Mouse (Mus musculus): ENCODE measurements at regions not wholly inside any gene's neighbourhood (a gene's known extent, or its start where the extent isn't known, plus 50 kb on each side); places are given as distances from the start of the nearest gene placed in this dataset.

DNA sequence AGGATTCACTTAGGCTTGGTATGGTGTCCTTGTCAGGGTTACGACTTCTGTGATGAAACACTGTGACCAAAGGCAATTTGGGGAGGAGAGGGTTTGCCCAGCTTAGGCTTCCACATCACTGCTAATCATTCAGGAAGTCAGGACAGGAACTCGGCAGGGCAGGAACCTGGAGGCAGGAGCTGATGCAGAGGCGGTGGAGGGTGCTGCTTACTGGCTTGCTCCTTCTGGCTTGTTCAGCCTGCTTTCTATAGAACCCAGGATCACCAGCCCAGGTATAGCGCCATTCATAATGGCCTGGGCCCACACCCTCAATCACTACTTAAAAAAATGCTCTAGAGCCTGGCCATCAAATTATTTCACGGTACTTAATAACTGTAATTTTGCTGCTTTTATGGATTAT lies 89.6 kb upstream of the Zfp366 start:
- WGBS, result 91% methylated on average over 5 of the region's 5 CpGs
- no peak overlapping the region for H3K4me3 ChIP-seq
- H3K27me3 ChIP-seq (replicated peaks), result no peaks in the 10 kb centered on the region
- ATAC-seq (ENCODE audit: low FRiP score, low read depth), result no peak
- no peak overlapping the region for H3K9ac ChIP-seq
- no peaks in the 10 kb centered on the region for H3K36me3 ChIP-seq
- H3K9me3 ChIP-seq, result no peaks in the 10 kb centered on the region
- peaks cover 24% of the 10 kb centered on the region for H3K4me1 ChIP-seq
- no peak overlapping the region for H3K4me2 ChIP-seq (replicated peaks)
- no peak overlapping the region for H3K27ac ChIP-seq

DNA sequence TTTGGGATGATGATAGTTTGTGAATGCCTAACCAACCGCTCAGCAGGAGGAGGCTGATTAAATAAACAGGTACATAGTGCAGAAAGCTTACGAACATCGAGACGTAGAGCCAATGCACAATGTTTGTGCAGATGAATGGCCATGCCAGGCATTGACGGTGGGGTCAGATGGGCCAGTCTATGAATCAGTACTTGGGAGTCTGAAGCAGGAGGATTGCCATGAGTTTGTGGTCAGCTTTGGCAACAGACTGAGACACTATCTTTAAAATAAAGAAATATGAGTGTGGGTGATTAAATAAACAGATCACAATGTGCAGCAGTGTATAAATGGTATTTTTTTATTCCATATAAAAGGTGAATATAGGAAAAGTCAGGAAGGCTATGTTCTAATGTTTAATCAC lies 90.4 kb upstream of the Zfp366 start:
- Histone ChIP-seq H3K9me3 (no peaks in the 10 kb centered on the region), H3K4me2 (replicated peaks) (no peak overlapping the region), H3K9ac (no peak overlapping the region), H3K27ac (no peak overlapping the region), H3K4me1 (peaks cover 17% of the 10 kb centered on the region), H3K36me3 (no peaks in the 10 kb centered on the region), H3K27me3 (replicated peaks) (no peaks in the 10 kb centered on the region), H3K4me3 (no peak overlapping the region)
- ATAC-seq (ENCODE audit: low FRiP score, low read depth), result no peak
- WGBS, result 82% methylated on average over 5 of the region's 5 CpGs

DNA sequence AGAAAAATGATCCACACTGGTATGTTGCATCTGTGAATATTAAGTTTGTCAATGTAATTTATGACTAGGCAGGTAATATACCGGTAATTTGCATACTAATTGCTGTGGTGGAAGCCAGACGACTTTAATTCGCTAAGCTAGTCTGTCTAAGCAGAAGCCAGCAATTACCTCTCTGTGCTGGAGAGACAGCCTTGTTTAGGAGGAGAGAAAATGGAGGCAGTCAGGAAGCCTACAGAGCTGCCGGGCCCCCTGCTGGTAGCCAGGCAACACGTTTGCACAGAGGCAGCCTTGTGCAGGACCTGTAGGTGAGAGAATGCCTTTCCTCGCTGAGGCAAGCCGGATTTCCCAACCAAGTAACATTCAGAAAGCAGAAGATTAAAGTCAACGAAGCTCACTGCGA lies 91.4 kb upstream of the Zfp366 start:
- ATAC-seq (ENCODE audit: low FRiP score, low read depth), result peak; percentile 90
- peak overlapping the region; percentile 22; the same call in 1 of the 2 replicates for H3K4me2 ChIP-seq (replicated peaks)
- whole genome bisulfite sequencing, result 14% methylated on average over 9 of the region's 9 CpGs
- H3K36me3 ChIP-seq, result no peaks in the 10 kb centered on the region
- H3K9me3 ChIP-seq, result no peaks in the 10 kb centered on the region
- no peaks in the 10 kb centered on the region for H3K27me3 ChIP-seq (replicated peaks)
- no peak overlapping the region for H3K9ac ChIP-seq
- no peak overlapping the region for H3K27ac ChIP-seq
- peaks cover 17% of the 10 kb centered on the region for H3K4me1 ChIP-seq
- no peak overlapping the region for H3K4me3 ChIP-seq

DNA sequence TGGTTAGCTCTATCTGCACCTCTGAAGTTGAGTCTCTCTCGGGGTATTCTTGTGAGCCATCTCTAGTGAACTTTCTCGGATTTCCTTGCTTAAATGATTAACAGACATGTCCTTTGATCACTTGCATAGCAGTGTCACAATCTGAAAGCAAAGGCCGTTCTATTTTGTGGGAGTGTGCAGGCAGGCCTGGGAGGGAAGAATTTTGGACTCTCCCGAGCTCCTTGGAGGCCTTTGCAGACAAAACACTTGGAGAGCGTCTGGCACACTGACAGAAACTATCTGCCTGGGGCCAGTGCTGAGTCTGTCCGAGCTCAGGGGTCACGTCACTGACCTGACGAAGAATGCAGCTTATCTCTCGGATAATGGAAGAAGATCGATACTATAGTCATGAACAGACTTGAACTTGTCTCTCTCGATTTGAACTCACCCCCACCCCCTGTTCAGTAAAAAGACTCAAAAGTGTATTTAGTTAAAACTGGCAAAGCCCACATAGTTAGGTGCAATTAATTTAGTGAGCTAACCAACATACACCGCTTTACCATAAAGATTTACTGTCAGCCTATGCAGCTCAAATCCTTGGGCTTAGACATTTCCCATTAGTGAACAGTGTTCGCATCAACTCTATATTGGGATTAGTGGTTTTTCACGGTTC lies 92.2 kb upstream of the Zfp366 start:
- 38% methylated on average over 14 of the region's 14 CpGs for WGBS
- H3K9me3 ChIP-seq, result no peaks in the 10 kb centered on the region
- no peak overlapping the region for H3K27ac ChIP-seq

DNA sequence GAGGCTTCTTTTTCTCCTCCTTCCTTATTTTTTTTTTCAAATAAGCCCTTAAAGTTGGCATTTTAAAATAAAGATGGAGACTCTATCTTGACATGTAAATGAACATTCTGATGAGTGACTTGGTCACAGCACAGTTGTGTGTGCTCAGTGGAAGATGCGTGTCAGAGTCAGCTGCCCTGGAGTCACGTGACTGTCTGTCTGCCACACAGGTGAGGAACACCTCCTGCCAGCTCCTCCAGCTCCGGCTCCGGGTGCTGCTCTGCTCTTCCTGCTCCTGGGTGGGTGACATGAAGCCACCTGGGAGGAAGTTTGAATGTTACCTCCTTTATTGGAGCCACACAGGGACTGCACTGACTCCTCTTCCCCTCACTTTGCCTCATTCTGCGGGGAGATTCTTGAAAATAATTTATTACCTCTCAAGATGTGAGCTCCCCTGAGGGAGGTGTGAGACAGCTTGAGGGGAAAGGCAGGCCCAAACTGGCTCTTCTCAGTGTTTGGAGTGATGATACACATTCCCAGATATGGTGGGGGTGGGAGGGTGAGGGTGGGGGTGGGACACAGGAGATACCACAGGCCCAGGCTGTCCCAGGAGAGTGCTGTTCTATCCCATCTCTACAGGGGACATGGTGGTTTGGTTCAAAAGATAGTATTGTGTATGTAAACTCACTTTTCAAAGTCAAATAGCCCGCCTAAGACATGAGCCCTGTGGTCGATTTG lies 92.9 kb upstream of the Zfp366 start:
- Histone ChIP-seq H3K27ac (no peak overlapping the region), H3K4me1 (peaks cover 17% of the 10 kb centered on the region), H3K9me3 (no peaks in the 10 kb centered on the region), H3K4me3 (no peak overlapping the region), H3K27me3 (replicated peaks) (no peaks in the 10 kb centered on the region), H3K4me2 (replicated peaks) (no peak overlapping the region), H3K36me3 (no peaks in the 10 kb centered on the region), H3K9ac (no peak overlapping the region)
- WGBS, result 65% methylated on average over 7 of the region's 7 CpGs
- ATAC-seq (ENCODE audit: low FRiP score, low read depth), result no peak

More for the DNA sequence above, 92.2 kb upstream of the Zfp366 start:
- H3K27me3 ChIP-seq (replicated peaks), result no peaks in the 10 kb centered on the region
- H3K9ac ChIP-seq, result no peak overlapping the region
- peaks cover 17% of the 10 kb centered on the region for H3K4me1 ChIP-seq
- H3K4me2 ChIP-seq (replicated peaks), result no peak overlapping the region
- no peaks in the 10 kb centered on the region for H3K36me3 ChIP-seq
- H3K4me3 ChIP-seq, result no peak overlapping the region
- no peak for ATAC-seq (ENCODE audit: low FRiP score, low read depth)

DNA sequence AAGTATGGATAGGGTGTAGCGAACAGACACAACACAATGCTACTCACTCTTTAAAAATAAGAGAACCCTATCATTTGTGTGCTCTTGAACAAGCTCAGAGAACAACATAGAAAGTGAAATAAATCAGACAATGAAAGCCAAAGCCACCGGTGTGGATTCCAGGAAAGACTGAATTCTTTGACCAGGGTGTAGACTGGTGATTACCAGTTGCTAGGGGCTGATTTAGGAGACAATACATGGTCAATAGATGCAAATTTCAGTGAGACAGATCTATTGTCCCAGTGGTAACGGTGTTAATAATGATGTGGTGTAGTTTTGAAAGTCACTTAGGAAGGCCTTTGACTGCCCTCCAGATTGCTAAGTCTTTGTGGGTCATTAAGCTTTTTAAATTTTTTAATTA lies 94.3 kb upstream of the Zfp366 start:
- no peak for ATAC-seq (ENCODE audit: low FRiP score, low read depth)
- WGBS, result 34% methylated on average over 3 of the region's 3 CpGs
- H3K36me3 ChIP-seq, result no peaks in the 10 kb centered on the region
- H3K9me3 ChIP-seq, result no peaks in the 10 kb centered on the region
- no peaks in the 10 kb centered on the region for H3K27me3 ChIP-seq (replicated peaks)
- H3K4me3 ChIP-seq, result no peak overlapping the region
- no peak overlapping the region for H3K27ac ChIP-seq
- H3K9ac ChIP-seq, result no peak overlapping the region
- peaks cover 17% of the 10 kb centered on the region for H3K4me1 ChIP-seq
- no peak overlapping the region for H3K4me2 ChIP-seq (replicated peaks)

DNA sequence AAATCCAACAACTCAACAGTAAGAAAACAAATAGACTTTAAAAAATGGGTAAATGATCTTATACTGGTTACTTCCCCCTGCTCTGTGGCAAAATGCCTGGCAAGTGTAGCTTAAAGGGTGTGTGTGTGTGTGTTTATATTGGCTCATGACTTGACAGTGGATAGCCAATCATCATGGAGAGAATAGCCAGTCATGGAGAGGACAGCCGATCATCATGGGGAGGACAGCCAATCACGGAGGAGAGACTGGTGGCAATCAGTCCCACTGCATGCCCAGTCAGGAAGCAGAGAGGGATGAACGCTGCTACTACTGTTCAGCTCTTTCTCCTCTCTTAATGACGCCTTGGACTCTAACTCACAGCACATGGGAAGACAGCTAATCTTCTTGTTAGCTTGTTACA lies 96.3 kb upstream of the Zfp366 start:
- Histone ChIP-seq H3K4me2 (replicated peaks) (no peak overlapping the region), H3K27me3 (replicated peaks) (no peaks in the 10 kb centered on the region), H3K4me3 (no peak overlapping the region), H3K9me3 (no peaks in the 10 kb centered on the region), H3K4me1 (peaks cover 11% of the 10 kb centered on the region), H3K36me3 (no peaks in the 10 kb centered on the region), H3K27ac (no peak overlapping the region), H3K9ac (no peak overlapping the region)
- ATAC-seq (ENCODE audit: low FRiP score, low read depth), result no peak
- 94% methylated on average over 4 of the region's 4 CpGs for WGBS

DNA sequence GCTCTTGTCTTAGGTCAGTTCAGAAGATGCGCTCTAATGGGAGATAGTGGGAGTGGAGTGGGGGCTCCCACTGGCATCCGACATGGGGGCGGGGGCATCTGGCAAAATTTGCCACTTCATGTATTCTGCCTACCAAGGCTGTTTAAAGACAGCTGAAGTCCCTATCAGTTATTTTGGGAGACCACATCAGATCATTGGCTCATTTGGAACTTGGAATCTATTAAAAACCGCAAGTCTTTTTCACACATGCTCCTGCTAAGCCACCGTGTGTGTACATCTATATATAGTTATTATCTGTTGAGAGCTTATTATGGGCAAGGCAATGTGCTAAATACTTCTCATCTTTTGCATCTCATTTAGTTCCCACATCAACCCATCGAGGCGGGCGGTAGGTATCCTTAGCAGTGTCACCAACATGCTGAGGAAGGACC lies 95.0 kb upstream of the 1700024P04Rik start:
- Histone ChIP-seq H3K4me2 (replicated peaks) (no peak overlapping the region), H3K36me3 (no peaks in the 10 kb centered on the region), H3K4me1 (no peaks in the 10 kb centered on the region), H3K27ac (no peak overlapping the region), H3K9me3 (no peaks in the 10 kb centered on the region), H3K4me3 (no peak overlapping the region), H3K27me3 (replicated peaks) (no peaks in the 10 kb centered on the region), H3K9ac (no peak overlapping the region)
- no peak for ATAC-seq (ENCODE audit: low FRiP score, low read depth)
- 93% methylated on average over 8 of the region's 8 CpGs for WGBS

DNA sequence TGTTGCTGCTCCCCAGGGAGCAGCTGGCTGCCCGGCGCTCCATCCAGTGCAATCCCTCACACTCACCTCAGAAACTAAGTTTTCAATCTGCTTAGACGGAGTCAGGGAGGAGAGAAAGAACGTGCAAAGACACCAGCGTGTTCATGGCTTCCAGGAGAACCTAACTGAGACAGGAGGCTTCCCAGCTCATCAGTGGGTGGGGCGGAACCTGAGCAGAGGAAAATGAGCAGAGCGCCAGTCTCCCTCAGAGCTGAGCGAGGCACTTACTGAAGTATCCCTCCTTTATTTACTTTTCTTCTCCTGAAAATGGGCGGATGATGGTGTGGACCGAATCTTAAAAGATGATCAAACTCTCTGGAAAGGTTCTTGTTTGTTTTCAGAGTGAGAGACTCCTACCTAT lies 94.3 kb upstream of the 1700024P04Rik start:
- Histone ChIP-seq H3K4me2 (replicated peaks) (no peak overlapping the region), H3K4me3 (no peak overlapping the region)
- no peak for ATAC-seq (ENCODE audit: low FRiP score, low read depth)

DNA sequence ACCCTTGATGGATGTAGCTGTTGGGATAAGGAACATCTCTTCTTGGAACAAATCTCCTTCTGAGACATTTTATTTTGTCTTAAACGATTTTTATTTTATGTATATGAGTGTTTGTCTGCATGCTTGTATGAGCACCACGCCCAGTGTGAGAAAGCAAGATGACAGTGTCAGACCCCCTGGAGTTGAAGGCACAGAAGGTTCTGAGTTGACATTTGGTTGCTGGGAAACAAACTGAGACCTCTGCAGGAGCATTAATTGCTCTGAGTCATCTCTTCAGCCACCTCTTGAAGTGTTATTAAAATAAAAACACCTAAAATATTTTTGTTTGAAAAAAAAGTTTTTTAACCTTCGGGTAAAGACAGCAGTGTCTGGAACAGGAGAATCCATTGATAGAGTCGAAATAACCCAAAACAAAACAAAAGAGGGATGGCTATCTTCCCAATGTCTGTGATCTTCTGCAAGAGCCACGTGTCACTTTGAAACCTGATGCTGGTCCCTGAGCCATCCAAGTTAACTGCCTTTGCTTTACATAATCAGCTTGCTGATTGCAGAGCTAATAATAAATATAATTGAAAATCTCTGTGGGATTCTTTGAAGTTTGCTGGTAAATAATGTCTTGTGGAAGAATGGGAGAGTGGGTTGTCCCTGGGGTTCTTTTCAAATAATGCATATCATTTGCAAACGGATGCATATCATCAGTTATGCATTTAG lies 92.8 kb upstream of the 1700024P04Rik start:
- Histone ChIP-seq H3K9ac (no peak overlapping the region), H3K9me3 (no peaks in the 10 kb centered on the region), H3K4me2 (replicated peaks) (no peak overlapping the region), H3K4me1 (no peaks in the 10 kb centered on the region), H3K27ac (no peak overlapping the region), H3K27me3 (replicated peaks) (no peaks in the 10 kb centered on the region), H3K36me3 (no peaks in the 10 kb centered on the region), H3K4me3 (no peak overlapping the region)
- no peak for ATAC-seq (ENCODE audit: low FRiP score, low read depth)
- 62% methylated on average over 6 of the region's 6 CpGs for WGBS

More for the DNA sequence above, 94.3 kb upstream of the 1700024P04Rik start:
- no peak overlapping the region for H3K9ac ChIP-seq
- no peaks in the 10 kb centered on the region for H3K4me1 ChIP-seq
- no peaks in the 10 kb centered on the region for H3K36me3 ChIP-seq
- H3K27ac ChIP-seq, result no peak overlapping the region
- no peaks in the 10 kb centered on the region for H3K9me3 ChIP-seq
- 89% methylated on average over 10 of the region's 10 CpGs for WGBS
- no peaks in the 10 kb centered on the region for H3K27me3 ChIP-seq (replicated peaks)

DNA sequence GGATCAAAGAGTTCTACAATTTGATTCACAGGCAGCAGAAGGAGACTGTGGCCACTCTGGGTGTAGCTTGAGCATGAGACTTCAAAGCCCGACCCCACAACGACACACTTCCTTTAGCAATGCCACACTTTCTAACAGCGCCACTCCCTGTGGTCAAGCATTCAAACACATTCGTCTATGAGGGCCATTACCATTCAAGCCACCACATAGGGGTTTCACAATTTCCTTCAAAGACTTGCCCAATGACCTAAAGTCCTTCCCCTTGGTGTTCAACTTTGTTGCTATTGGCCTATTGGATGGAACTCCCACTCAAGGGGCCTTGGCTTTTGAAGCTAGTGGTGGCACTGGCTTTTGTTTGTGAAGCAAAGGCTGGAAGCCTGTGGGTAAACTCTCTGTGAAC lies 91.1 kb upstream of the 1700024P04Rik start:
- no peaks in the 10 kb centered on the region for H3K27me3 ChIP-seq (replicated peaks)
- no peak overlapping the region for H3K4me3 ChIP-seq
- no peaks in the 10 kb centered on the region for H3K9me3 ChIP-seq
- ATAC-seq (ENCODE audit: low FRiP score, low read depth), result no peak
- no peak overlapping the region for H3K27ac ChIP-seq
- H3K9ac ChIP-seq, result no peak overlapping the region
- no peak overlapping the region for H3K4me2 ChIP-seq (replicated peaks)
- H3K36me3 ChIP-seq, result no peaks in the 10 kb centered on the region
- H3K4me1 ChIP-seq, result no peaks in the 10 kb centered on the region
- WGBS, result 52% methylated on average over 4 of the region's 4 CpGs

DNA sequence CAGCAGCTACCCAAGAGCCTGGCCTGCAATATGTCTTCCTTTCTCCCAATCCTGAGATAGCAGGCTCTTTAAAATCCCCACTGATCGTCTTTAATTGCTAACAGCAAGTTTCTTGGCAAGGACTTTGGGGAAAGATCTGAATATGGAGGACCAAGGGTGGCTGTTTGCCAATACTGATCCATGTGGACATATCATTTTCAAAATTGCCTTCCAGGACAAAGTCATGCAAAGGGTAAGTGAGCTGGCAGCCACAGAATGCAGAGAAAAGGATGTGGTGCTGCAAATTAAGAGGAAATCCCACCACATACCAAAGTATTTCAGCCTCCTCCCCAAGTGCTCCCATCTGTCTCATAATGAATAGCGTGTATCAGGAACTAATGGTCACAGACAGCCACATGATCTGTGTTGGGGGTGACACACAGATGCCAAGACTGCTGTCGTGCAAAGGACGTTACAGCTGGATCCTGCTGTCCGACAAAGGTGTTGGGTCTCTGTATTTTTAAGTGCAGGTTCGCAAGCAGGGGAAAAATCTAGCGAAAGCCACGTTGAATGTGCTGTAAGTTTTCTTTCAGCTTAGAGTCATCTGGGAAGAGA lies 87.6 kb upstream of the 1700024P04Rik start:
- Histone ChIP-seq H3K27me3 (replicated peaks) (no peaks in the 10 kb centered on the region), H3K36me3 (no peaks in the 10 kb centered on the region), H3K27ac (no peak overlapping the region), H3K4me3 (no peak overlapping the region), H3K4me1 (no peaks in the 10 kb centered on the region), H3K4me2 (replicated peaks) (no peak overlapping the region), H3K9ac (no peak overlapping the region), H3K9me3 (no peaks in the 10 kb centered on the region)
- no peak for ATAC-seq (ENCODE audit: low FRiP score, low read depth)
- WGBS, result 80% methylated on average over 8 of the region's 8 CpGs
